Mouse (Mus musculus) forebrain, embryonic 16.5 days (tissue): ENCODE data around the gene Garnl3. TPM values are rescaled to one million over a fixed set of nuclear protein-coding genes. Genes with fewer than 3 reads are reported as not detected.

Experiments
- ATAC-seq: fragments of 200-750 bp; cut with Nextera tagmentation; 2 replicates; pipeline ENCODE4 v1.8.0; 2017; ENCODE audit warnings: mild to moderate bottlenecking, moderate library complexity
- H3K27ac ChIP-seq: fragments of 300-500 bp; sonication (generic); 2 replicates; pipeline ENCODE4 v1.5.1; 2014; ENCODE audit warnings: low read length, control low read depth
- H3K27me3 ChIP-seq: fragments of 300-500 bp; sonication (generic); replicated peaks from 2 replicates; pipeline ENCODE4 v1.6.1; 2014; ENCODE audit warnings: low read length; ENCODE audit not compliant: control insufficient read depth, insufficient read depth
- H3K36me3 ChIP-seq: fragments of 300-500 bp; sonication (generic); 2 replicates; pipeline ENCODE4 v1.6.1; 2014; ENCODE audit not compliant: control insufficient read depth, insufficient read depth
- H3K4me1 ChIP-seq: fragments of 300-500 bp; sonication (generic); replicated peaks from 2 replicates; pipeline ENCODE4 v1.6.1; 2014; ENCODE audit warnings: low read length; ENCODE audit not compliant: control insufficient read depth, insufficient read depth
- H3K4me2 ChIP-seq: fragments of 300-500 bp; sonication (generic); 2 replicates; pipeline ENCODE4 v1.6.1; 2014; ENCODE audit warnings: mild to moderate bottlenecking, low read length, control low read depth
- H3K4me3 ChIP-seq: fragments of 300-500 bp; sonication (generic); replicated peaks from 2 replicates; pipeline ENCODE4 v1.5.1; 2014; ENCODE audit warnings: mild to moderate bottlenecking, low read length, control low read depth
- H3K9ac ChIP-seq: fragments of 300-500 bp; sonication (generic); replicated peaks from 2 replicates; pipeline ENCODE4 v1.6.1; 2014; ENCODE audit warnings: low read depth, low read length, control low read depth
- H3K9me3 ChIP-seq: fragments of 300-500 bp; sonication (generic); 2 replicates; pipeline ENCODE4 v1.6.1; 2016; ENCODE audit warnings: low read length; ENCODE audit not compliant: control insufficient read depth
- whole genome bisulfite sequencing: fragments of 180-500 bp; shearing (Covaris S2); extraction: QIAGEN DNeasy Blood & Tissue Kit; methylation state at CpG from one replicate; pipeline ENCODE4 v1.1.7; 2014; 5-methylcytosine and 5-hydroxymethylcytosine counted together
- polyA plus RNA-seq: library from polyadenylated mRNA; unstranded; fragments of >200 nt; fragmentation: Nextera tagmentation; extraction: Ambion mirVana; gene quantifications from 2 replicates; pipeline ENCODE4 v1.2.1, GENCODE M21; 2015

Gene Garnl3
- polyA plus RNA-seq, 1 experiment from 2014 or later: 34.5 TPM

- Histone ChIP-seq H3K9ac (no peak overlapping the region), H3K9me3 (no peaks in the 10 kb centered on the region), H3K36me3 (peaks cover 11% of the 10 kb centered on the region), H3K4me2 (no peak overlapping the region), H3K4me3 (no peak overlapping the region), H3K27me3 (no peaks in the 10 kb centered on the region), H3K4me1 (peaks cover 8% of the 10 kb centered on the region), H3K27ac (no peak overlapping the region)
- ATAC-seq: no peak
- 83% methylated on average over 10 of the region's 10 CpGs for WGBS
Observed at GRCm38 (mm10) chr2:33173126-33173525, 41.7 kb upstream of the Garnl3 start.

DNA sequence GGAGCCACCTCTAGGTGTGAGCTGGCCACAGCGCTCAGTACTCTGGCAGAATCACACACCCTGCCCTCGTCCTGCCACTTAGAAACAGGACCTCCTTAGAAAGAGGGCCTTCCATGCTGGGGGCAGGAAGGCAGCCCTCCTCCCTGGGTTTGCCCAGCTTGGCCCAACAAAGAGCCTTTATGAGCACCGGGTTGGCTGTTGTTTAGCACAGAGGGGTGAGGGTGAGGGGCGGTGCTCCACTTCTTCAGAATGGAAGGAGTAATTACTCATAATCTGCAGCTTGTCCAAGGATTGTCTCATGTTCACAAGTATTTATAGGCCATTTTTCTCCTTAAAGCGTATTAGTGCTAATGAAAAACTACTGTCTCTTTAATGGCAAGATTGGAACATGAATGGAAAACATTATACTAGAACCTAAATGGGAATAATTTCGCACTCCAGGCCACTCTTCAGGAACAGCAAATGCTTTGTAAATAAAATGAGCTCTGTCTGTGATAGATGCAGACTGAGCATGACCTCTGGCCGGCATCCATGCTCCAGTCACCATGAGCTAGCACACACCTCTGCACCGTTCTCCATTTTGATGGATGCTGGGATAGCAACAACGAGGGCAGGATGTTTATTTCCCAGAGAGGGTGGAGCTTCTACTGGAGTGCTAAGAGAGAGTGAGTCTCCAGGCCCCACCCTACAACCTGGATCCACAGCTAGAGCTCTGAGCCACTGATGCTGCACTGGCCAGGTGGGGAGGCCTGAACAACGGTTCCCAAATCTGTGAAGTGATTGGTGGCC, 39.5 kb upstream of the Garnl3 start:
- Histone ChIP-seq H3K9me3 (no peaks in the 10 kb centered on the region), H3K4me2 (no peak overlapping the region), H3K27ac (0 out of 2 replicates have a peak overlapping the region, but pooled peaks have one; percentile 1), H3K27me3 (no peaks in the 10 kb centered on the region), H3K4me1 (peaks cover 8% of the 10 kb centered on the region), H3K36me3 (peaks cover 11% of the 10 kb centered on the region), H3K9ac (no peak overlapping the region), H3K4me3 (no peak overlapping the region)
- 18% methylated on average over 10 of the region's 10 CpGs for WGBS
- ATAC-seq: peak; percentile 62

- Histone ChIP-seq H3K4me3 (no peak overlapping the region), H3K9ac (no peak overlapping the region), H3K4me2 (no peak overlapping the region), H3K9me3 (no peaks in the 10 kb centered on the region), H3K27ac (no peak overlapping the region), H3K27me3 (no peaks in the 10 kb centered on the region), H3K36me3 (peaks cover 11% of the 10 kb centered on the region), H3K4me1 (peaks cover 11% of the 10 kb centered on the region)
- ATAC-seq: no peak
- WGBS: 89% methylated on average over 6 of the region's 6 CpGs
Observed at GRCm38 (mm10) chr2:33169445-33169844, 38.0 kb upstream of the Garnl3 start.

GRCm38 (mm10) chr2:33167060-33167459, 35.6 kb upstream of the Garnl3 start:
- Histone ChIP-seq H3K36me3 (peaks cover 4% of the 10 kb centered on the region), H3K9ac (no peak overlapping the region), H3K4me3 (no peak overlapping the region), H3K4me2 (no peak overlapping the region), H3K27me3 (no peaks in the 10 kb centered on the region), H3K9me3 (no peaks in the 10 kb centered on the region), H3K4me1 (peaks cover 11% of the 10 kb centered on the region), H3K27ac (no peak overlapping the region)
- ATAC-seq: no peak
- WGBS: 93% methylated on average over 3 of the region's 3 CpGs

DNA sequence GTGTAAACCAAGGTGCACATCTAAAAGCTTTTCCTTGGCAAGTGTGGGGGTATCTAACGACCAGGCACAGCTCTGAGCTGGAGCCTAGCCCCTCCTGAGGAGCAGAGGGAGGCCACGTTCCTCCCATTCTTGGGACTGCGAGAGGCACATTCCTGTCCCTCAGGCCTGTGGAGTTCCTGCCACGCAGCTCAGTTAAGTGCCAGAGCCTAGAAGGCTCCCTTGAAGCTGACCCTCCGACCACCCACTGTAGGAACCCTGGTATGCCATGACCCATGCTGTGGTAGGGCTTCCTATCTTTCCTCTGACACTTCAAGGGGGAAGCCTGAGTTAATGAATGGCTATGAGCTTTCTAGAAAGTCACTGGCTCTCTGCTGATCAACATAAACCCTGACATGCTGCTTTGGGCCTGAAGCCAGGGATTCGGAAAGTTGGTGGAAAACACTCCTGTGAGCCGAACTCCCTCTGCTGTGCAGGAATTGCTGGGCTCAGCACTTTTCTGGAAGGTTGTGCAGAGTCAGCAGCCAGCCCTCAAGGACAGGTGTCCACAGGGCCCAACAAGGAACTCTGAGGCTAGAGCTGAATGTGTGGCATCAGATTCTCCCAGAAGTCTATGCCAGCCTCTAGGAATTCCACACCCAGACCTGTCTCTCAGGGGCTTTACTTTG, 34.4 kb upstream of the Garnl3 start:
- H3K4me3 ChIP-seq: no peak overlapping the region
- H3K27me3 ChIP-seq: no peaks in the 10 kb centered on the region
- no peaks in the 10 kb centered on the region for H3K9me3 ChIP-seq
- ATAC-seq: no peak
- no peak overlapping the region for H3K9ac ChIP-seq
- WGBS: 68% methylated on average over 7 of the region's 7 CpGs
- peaks cover 3% of the 10 kb centered on the region; the same call in 1 of the 2 replicates for H3K36me3 ChIP-seq
- peaks cover 7% of the 10 kb centered on the region for H3K4me1 ChIP-seq
- H3K4me2 ChIP-seq: no peak overlapping the region
- no peak overlapping the region for H3K27ac ChIP-seq

DNA sequence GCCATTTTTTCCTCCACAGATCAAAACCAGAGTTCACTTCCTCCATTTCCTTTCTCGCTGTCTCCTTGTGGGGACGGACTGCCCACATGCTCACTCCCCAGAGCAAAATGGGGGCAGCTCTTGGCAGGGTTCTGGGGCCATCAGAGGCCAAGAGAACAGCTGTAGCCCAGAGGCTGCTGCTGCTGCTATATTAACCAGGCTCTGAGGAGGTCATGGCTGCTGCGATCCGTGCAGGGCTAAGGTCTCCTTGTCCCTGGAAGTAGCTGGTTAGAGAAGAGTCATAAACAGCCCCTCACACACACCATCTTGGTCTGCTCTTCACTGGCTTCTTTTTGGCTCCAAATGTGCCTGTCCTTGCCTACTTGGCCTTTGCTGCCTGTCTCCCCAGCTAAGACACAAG, 33.8 kb upstream of the Garnl3 start:
- H3K36me3 ChIP-seq: peaks cover 3% of the 10 kb centered on the region; the same call in 1 of the 2 replicates
- no peak for ATAC-seq
- no peak overlapping the region for H3K9ac ChIP-seq
- WGBS: 86% methylated on average over 4 of the region's 4 CpGs
- no peak overlapping the region for H3K4me2 ChIP-seq
- H3K4me1 ChIP-seq: peaks cover 3% of the 10 kb centered on the region; the same call in 1 of the 2 replicates
- no peaks in the 10 kb centered on the region for H3K9me3 ChIP-seq
- no peaks in the 10 kb centered on the region for H3K27me3 ChIP-seq
- no peak overlapping the region for H3K27ac ChIP-seq
- H3K4me3 ChIP-seq: no peak overlapping the region

GRCm38 (mm10) chr2:33164646-33165045, 33.2 kb upstream of the Garnl3 start:
- Histone ChIP-seq H3K27ac (no peak overlapping the region), H3K4me2 (no peak overlapping the region), H3K27me3 (no peaks in the 10 kb centered on the region), H3K9ac (no peak overlapping the region), H3K4me1 (peaks cover 3% of the 10 kb centered on the region; the same call in 1 of the 2 replicates), H3K4me3 (no peak overlapping the region), H3K9me3 (no peaks in the 10 kb centered on the region), H3K36me3 (peaks cover 3% of the 10 kb centered on the region; the same call in 1 of the 2 replicates)
- ATAC-seq: no peak
- WGBS: 69% methylated on average over 3 of the region's 3 CpGs

DNA sequence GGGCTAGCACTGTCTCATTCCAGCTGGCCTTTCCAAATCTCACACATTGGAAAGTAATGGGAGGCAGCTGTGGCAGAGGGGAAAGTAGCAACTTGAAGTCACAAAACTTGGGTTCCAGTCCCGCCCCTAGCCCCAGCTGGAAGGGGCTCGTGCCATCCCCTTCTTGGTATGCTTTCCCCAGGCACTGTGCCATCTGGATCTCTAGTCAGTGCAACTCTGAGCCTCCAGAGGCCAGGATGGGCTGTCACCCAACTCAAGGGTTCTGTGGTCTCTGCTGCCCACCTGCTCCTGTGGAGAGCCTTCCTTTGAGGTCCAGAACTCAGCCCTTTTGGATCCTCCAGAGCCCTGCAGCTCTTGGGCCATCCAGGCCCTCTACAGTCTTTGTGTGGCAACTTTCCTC, 30.7 kb upstream of the Garnl3 start:
- 73% methylated on average over 2 of the region's 2 CpGs for WGBS
- Histone ChIP-seq H3K4me2 (no peak overlapping the region), H3K4me1 (peaks cover 3% of the 10 kb centered on the region; the same call in 1 of the 2 replicates), H3K36me3 (peaks cover 8% of the 10 kb centered on the region), H3K27me3 (no peaks in the 10 kb centered on the region), H3K4me3 (no peak overlapping the region), H3K9me3 (no peaks in the 10 kb centered on the region), H3K9ac (no peak overlapping the region), H3K27ac (no peak overlapping the region)
- ATAC-seq: no peak

DNA sequence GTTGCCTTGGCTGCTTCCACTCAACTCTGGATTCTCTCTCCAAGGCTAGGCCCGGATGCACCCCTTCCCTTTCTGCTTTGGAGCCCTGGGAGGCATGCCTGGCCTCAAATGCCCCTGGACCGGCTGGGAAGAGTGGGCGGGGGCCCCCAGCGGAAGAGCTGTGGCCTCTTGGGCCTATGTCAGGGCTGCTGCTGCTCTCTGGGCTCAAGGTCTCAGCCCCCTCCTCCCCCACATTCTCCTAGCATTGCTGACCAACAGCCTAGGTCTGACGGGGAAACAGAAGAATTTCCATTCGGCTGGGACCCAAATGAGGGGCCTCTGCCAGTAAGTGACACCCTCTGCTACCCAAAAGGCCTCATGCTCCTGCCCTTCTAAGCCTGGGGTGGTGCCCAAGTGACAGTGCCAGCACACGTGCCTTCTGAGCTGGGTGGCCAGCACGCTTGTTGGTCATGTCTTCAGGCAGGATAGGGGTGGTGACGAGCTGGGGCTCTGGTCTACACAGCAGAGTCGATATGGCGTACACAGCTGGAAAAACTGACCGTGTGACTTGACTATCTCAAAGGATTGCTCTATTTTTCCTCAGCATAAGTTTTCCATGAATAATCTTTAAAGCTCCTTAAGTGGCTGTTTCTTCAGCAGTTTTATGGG, 29.0 kb upstream of the Garnl3 start:
- H3K27me3 ChIP-seq: no peaks in the 10 kb centered on the region
- no peak for ATAC-seq
- WGBS: 80% methylated on average over 12 of the region's 12 CpGs
- no peak overlapping the region for H3K4me3 ChIP-seq
- peaks cover 3% of the 10 kb centered on the region; the same call in 1 of the 2 replicates for H3K4me1 ChIP-seq
- no peak overlapping the region for H3K9ac ChIP-seq
- peaks cover 10% of the 10 kb centered on the region for H3K36me3 ChIP-seq
- no peaks in the 10 kb centered on the region for H3K9me3 ChIP-seq
- H3K27ac ChIP-seq: no peak overlapping the region
- no peak overlapping the region for H3K4me2 ChIP-seq
